Mouse (Mus musculus) forebrain, embryonic 13.5 days (tissue): ENCODE data around the gene Kiz. TPM values are rescaled to one million over a fixed set of nuclear protein-coding genes. Genes with fewer than 3 reads are reported as not detected.

Source experiments
- ATAC-seq: fragments of 200-750 bp; cut with Nextera tagmentation; 2 replicates; pipeline ENCODE4 v1.8.0; 2017
- H3K27ac ChIP-seq: fragments of 300-500 bp; sonication (generic); 2 replicates; pipeline ENCODE4 v1.5.1; 2015; ENCODE audit warnings: inconsistent platforms, mild to moderate bottlenecking, moderate library complexity
- H3K27me3 ChIP-seq: fragments of 300-500 bp; sonication (generic); 2 replicates; pipeline ENCODE4 v1.6.1; 2015; ENCODE audit warnings: mild to moderate bottlenecking, inconsistent platforms
- H3K36me3 ChIP-seq: fragments of 300-500 bp; sonication (generic); 2 replicates; pipeline ENCODE4 v1.6.1; 2015; ENCODE audit warnings: mild to moderate bottlenecking, inconsistent platforms; ENCODE audit not compliant: poor library complexity, severe bottlenecking
- H3K4me1 ChIP-seq: fragments of 300-500 bp; sonication (generic); 2 replicates; pipeline ENCODE4 v1.6.1; 2015; ENCODE audit warnings: inconsistent platforms
- H3K4me2 ChIP-seq: fragments of 300-500 bp; sonication (generic); 2 replicates; pipeline ENCODE4 v1.6.1; 2015; ENCODE audit warnings: inconsistent platforms, mild to moderate bottlenecking, moderate library complexity
- H3K4me3 ChIP-seq: fragments of 300-500 bp; sonication (generic); 2 replicates; pipeline ENCODE4 v1.5.1; 2015; ENCODE audit warnings: mild to moderate bottlenecking, inconsistent platforms
- H3K9ac ChIP-seq: fragments of 300-500 bp; sonication (generic); 2 replicates; pipeline ENCODE4 v1.6.1; 2015; ENCODE audit warnings: mild to moderate bottlenecking, inconsistent platforms
- H3K9me3 ChIP-seq: fragments of 300-500 bp; sonication (generic); replicated peaks from 2 replicates; pipeline ENCODE4 v1.6.1; 2016; ENCODE audit warnings: inconsistent platforms
- WGBS: fragments of 180-500 bp; shearing (Covaris S2); methylation state at CpG from one replicate; pipeline ENCODE4 v1.1.7; 2015; 5-methylcytosine and 5-hydroxymethylcytosine counted together
- polyA plus RNA-seq: library from polyadenylated mRNA; unstranded; fragments of >200 nt; fragmentation: Nextera tagmentation; extraction: Ambion mirVana; gene quantifications from 2 replicates; pipeline ENCODE4 v1.2.1, GENCODE M21; 2015

Kiz gene
- polyA plus RNA-seq, 1 experiment from 2014 or later, result 28.1 TPM

DNA sequence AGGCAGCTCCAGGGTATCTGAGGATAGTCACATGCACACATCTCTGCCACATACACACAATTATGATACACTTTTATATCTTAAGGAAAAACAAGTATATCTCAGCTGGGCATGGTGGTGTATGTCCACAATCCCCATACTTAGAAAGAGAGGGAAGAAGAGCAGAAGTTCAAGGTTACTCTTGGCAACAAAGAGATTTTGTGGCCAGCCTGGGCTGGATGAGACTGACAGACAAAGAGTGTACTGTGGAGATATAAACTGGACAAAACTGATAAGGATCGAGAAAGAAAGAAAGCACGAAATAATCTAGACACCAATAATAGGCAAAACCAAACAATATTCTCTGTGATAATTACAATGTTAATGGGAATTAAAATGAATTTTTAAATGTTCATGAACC is 151.6 kb downstream of the Kiz start:
- 96% methylated on average over 2 of the region's 2 CpGs for WGBS
- H3K4me1 ChIP-seq, result peaks cover 9% of the 10 kb centered on the region
- no peak overlapping the region for H3K4me2 ChIP-seq
- no peak overlapping the region for H3K9ac ChIP-seq
- no peaks in the 10 kb centered on the region for H3K36me3 ChIP-seq
- H3K27me3 ChIP-seq, result no peaks in the 10 kb centered on the region
- H3K9me3 ChIP-seq, result no peaks in the 10 kb centered on the region
- no peak overlapping the region for H3K27ac ChIP-seq
- ATAC-seq, result no peak
- H3K4me3 ChIP-seq, result no peak overlapping the region

DNA sequence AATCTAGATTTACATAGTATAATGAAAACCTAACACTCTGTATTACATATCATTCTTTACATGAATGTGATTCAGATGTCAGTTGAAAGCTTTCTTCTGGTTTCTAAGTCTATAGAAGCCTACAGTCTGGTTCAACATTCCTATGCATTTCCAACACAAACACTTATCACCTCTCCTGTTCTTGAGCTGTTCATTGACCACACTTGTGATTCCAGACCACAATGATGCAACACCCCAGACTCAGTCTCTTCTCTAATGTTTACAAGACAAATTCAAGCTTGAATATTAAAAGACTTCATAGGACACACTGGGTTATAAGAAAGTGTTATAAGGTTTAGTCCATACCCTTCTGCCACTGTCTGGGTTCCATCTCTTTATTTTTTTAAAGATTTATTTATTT is 153.4 kb downstream of the Kiz start:
- Histone ChIP-seq H3K9me3 (no peaks in the 10 kb centered on the region), H3K4me3 (no peak overlapping the region), H3K27me3 (no peaks in the 10 kb centered on the region), H3K4me2 (no peak overlapping the region), H3K27ac (no peak overlapping the region), H3K4me1 (peaks cover 12% of the 10 kb centered on the region), H3K9ac (no peak overlapping the region), H3K36me3 (no peaks in the 10 kb centered on the region)
- ATAC-seq, result no peak

DNA sequence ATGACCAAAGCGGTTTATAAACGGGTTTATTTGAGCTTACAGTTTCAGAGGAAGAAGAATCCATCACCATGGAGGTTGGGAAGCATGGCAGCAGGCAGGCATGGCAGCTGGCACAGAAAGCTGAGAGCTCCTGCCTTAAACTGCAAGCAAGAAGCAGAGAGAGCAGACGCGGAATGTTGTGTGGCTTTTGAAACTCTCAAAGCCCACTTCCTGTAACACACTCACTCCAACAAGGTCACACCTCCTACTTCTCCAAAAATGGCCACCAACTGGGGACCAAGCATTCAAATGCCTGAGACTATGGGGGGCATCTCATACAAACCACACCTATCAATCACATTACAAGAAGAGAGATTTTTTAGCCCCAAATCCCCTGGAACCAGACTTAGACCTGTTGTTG is 154.5 kb downstream of the Kiz start:
- ATAC-seq, result no peak
- no peak overlapping the region for H3K4me3 ChIP-seq
- no peaks in the 10 kb centered on the region for H3K36me3 ChIP-seq
- WGBS, result 94% methylated on average over 4 of the region's 4 CpGs
- no peak overlapping the region for H3K27ac ChIP-seq
- H3K9ac ChIP-seq, result no peak overlapping the region
- H3K4me1 ChIP-seq, result peaks cover 23% of the 10 kb centered on the region
- H3K9me3 ChIP-seq, result no peaks in the 10 kb centered on the region
- no peaks in the 10 kb centered on the region for H3K27me3 ChIP-seq
- no peak overlapping the region for H3K4me2 ChIP-seq

DNA sequence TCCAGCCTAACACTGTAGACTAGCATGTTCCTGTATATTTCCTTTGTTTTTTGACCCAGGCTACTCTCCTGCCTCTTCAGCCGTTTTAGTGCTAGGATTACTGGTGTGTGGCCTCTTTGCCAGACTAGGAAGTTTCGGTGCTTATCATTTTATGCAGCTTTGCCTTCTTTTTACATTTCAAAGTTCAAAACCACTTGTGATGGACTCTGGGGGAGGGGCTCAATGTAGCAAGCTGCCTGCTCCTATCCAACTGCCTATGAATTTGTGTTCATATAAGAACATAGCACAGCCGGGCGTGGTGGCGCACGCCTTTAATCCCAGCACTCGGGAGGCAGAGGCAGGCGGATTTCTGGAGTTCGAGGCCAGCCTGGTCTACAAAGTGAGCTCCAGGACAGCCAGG is 155.3 kb downstream of the Kiz start:
- Histone ChIP-seq H3K27ac (no peak overlapping the region), H3K4me2 (no peak overlapping the region), H3K9ac (no peak overlapping the region), H3K36me3 (no peaks in the 10 kb centered on the region), H3K9me3 (no peaks in the 10 kb centered on the region), H3K27me3 (no peaks in the 10 kb centered on the region), H3K4me1 (peaks cover 25% of the 10 kb centered on the region), H3K4me3 (no peak overlapping the region)
- no peak for ATAC-seq
- WGBS, result 96% methylated on average over 9 of the region's 9 CpGs

DNA sequence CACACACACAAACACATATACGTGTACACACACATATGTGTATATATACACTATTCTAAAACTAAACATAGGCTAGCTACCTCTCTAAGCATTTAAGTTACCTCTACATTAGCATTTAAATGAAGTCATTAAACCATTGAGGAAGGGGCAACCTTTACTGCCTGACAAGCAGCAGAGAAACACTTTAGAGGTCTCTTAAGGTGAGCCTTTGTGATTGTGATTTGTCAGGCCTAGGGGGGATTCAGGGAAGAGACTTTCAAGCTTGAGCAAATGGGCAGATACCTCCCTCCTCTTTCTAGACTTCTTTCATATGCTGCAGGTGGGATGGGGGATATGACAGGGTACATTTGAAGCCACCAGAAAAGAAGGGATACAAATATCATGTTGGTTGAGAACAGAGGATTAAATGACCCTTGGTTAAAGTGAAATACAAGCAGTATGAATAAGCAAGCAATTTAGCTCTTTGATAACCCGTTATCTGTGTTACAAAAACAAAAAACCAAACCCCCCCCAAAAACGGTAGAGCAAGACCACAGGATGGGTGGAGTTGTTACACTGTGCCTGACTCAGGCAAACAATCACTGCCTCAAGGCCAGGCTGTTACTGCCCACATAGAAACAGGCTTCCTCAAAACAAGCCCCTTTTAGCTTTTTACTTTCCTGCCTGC is 155.9 kb downstream of the Kiz start:
- peak overlapping the region; percentile 56 for H3K4me2 ChIP-seq
- H3K36me3 ChIP-seq, result no peaks in the 10 kb centered on the region
- peaks cover 25% of the 10 kb centered on the region for H3K4me1 ChIP-seq
- H3K27me3 ChIP-seq, result no peaks in the 10 kb centered on the region
- ATAC-seq, result no peak
- peak overlapping the region; percentile 84; the same call in 1 of the 2 replicates for H3K9ac ChIP-seq
- WGBS, result 79% methylated on average over 3 of the region's 3 CpGs
- no peaks in the 10 kb centered on the region for H3K9me3 ChIP-seq
- H3K27ac ChIP-seq, result peak overlapping the region; percentile 99; the same call in 1 of the 2 replicates
- peak overlapping the region; percentile 70 for H3K4me3 ChIP-seq

DNA sequence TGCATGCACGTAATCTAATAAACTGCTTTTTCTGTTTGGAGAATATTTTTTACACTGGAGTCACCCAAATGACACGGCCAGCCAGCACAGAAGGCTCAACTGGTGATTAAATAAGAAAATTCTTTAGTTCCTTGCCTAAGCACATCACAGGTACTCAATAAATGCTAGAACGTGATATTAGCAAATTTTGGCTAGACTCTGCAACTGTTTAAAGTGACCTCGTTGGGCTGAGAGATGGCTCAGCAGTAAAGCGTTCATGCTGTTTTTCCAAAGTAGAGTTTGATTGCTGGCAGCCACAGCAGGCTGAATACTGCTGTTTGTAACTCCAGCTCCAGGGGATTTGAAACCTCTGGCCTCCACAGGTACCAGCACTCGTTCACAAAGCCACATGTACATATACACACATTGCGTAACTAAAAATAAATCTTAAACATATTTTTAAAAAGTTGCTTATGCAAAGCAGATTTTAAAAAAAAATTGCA is 156.5 kb downstream of the Kiz start:
- Histone ChIP-seq H3K4me2 (peak overlapping the region; percentile 56), H3K4me1 (peaks cover 25% of the 10 kb centered on the region), H3K9ac (peak overlapping the region; percentile 84), H3K36me3 (no peaks in the 10 kb centered on the region), H3K27ac (peak overlapping the region; percentile 99), H3K27me3 (no peaks in the 10 kb centered on the region), H3K4me3 (peak overlapping the region; percentile 70), H3K9me3 (no peaks in the 10 kb centered on the region)
- ATAC-seq, result peak; percentile 7; the same call in 1 of the 2 replicates
- WGBS, result 51% methylated on average over 7 of the region's 7 CpGs

DNA sequence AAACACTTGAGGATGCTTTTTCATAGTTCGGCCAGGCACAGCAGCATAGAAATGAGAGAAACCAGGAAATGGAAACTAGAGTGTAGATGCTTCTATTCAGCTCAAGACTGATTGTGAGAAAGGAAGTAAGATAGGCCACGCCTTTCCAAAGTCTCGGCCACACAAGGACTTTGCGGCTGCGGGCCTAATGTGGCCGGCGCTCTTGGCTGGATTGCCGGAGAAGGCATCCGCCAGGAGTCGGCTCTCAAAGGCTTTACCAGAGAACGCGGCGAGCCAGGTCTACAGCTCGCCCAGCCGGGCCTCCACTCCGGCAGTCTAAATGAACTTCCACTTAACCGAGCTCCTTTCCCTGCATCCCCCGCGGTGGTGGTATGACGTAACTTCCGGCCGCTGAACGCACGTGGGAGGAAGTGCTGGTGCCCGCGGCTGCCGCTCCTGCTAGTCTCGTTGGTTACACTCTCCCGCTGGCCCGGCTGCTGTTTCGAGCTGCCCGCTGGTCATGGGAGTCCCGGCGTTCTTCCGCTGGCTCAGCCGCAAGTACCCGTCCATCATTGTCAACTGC is 157.0 kb downstream of the Kiz start, which contains the start of gene Xrn2:
Xrn2 (plus strand) TSS at position 374 of the 562 bp plus-strand sequence.
- Histone ChIP-seq H3K9ac (peak within 1 kb of the TSS; percentile 84), H3K27ac (peak within 1 kb of the TSS; percentile 99), H3K9me3 (no peaks in the 10 kb centered on the region), H3K4me1 (peaks cover 25% of the 10 kb centered on the region), H3K36me3 (no peaks in the 10 kb centered on the region), H3K4me2 (peak within 1 kb of the TSS; percentile 56), H3K4me3 (peak within 1 kb of the TSS; percentile 70), H3K27me3 (no peaks in the 10 kb centered on the region)
- under 1% methylated on average over 37 of the region's 37 CpGs for WGBS
- ATAC-seq, result peak; percentile 97

DNA sequence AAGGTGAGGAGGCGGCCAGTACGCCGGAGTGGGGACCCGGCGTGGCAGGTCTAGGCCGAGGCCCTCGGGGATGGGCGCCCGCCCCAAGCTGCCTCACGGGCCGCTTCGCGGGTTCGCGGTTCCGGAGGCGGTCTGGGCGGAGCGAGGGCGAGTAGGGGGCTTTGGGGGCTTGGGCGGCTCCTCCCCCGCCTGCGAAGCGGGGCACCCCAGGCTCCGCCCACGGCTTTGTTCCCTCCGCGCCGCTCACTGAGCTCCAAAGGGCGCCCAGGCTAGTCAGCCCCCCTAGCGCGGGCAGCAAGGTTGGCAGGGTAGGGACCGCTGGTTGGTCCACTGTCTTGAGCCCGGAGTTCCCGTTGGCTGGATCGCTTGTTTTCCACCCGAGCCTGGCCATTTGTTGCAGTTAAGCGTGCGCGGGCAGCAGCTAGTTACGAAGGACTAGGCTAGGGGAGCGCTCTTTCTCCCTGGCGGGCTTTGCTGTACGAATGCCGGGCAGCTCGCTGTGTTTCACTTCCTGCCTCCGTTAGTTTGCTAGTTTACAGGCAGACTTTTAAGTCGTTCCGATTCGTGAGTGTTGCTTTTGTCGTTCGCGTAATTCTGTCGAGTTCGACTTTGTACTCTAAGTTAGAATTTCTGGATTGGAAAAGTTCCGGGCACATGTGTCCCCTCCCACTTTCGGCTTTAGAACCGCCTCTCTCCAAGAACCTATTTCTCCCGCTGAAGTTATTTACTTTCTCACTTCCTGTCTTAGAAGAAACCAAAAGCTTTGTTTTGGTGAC is 157.7 kb downstream of the Kiz start:
- peak overlapping the region; percentile 84 for H3K9ac ChIP-seq
- H3K4me1 ChIP-seq, result peaks cover 25% of the 10 kb centered on the region
- H3K27me3 ChIP-seq, result no peaks in the 10 kb centered on the region
- no peaks in the 10 kb centered on the region for H3K36me3 ChIP-seq
- WGBS, result under 1% methylated on average over 53 of the region's 59 CpGs
- no peaks in the 10 kb centered on the region for H3K9me3 ChIP-seq
- H3K4me3 ChIP-seq, result peak overlapping the region; percentile 70
- peak overlapping the region; percentile 56 for H3K4me2 ChIP-seq
- peak overlapping the region; percentile 99 for H3K27ac ChIP-seq
- ATAC-seq, result peak; percentile 93

DNA sequence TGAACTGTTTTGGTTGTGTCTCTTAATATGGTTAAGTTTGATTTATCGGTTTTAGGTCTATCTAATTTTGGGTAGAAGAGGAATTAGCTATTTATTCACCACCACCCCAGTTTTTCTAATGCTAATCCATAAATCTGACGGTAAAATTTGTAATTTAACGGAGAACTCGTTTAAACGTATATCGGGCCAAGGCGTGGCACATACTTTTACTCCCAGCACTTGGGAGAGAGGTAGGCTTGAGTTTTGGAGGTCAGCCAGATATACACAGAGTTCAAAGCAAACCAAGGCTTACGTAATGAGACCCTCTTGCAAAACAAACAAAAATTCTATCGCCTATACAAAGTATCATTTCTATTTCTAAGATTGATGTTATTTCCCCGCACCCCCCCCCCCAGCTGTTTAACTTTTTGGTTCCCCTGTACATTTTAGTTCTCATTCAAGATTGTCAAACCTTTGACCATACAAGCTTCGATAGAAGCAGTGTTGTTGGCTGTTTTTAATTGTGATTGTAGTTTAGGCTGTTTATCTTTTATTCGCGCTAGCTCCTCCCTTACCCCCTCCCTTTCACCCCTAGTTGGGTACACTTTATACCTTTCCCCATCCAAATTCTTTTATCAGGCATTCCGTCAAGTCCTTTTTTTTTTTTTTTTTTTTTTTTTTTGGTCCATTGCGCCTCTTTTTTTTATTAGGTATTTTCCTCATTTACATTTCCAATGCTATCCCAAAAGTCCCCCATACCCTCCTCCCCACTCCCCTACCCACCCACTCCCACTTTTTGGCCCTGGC is 158.6 kb downstream of the Kiz start:
- Histone ChIP-seq H3K4me1 (peaks cover 25% of the 10 kb centered on the region), H3K27me3 (no peaks in the 10 kb centered on the region), H3K27ac (peak overlapping the region; percentile 99; the same call in 1 of the 2 replicates), H3K4me3 (peak overlapping the region; percentile 70), H3K9me3 (no peaks in the 10 kb centered on the region), H3K36me3 (no peaks in the 10 kb centered on the region), H3K4me2 (peak overlapping the region; percentile 56), H3K9ac (peak overlapping the region; percentile 84)
- 28% methylated on average over 15 of the region's 15 CpGs for WGBS
- ATAC-seq, result no peak
